Mouse (Mus musculus) brain, embryonic 14.5 days (tissue): ENCODE results near the gene Naaladl2. TPM values are rescaled to one million over a fixed set of nuclear protein-coding genes. Genes with fewer than 3 reads are reported as not detected.
"Not testable (repeated sequence)": the region's sequence is repeated elsewhere in the genome, so short reads cannot be mapped to it uniquely, and the experiment has no call there.

Experiments used
- DNase-seq: peaks from one replicate; pipeline ENCODE4 v3.0.0-alpha.2; 2011; ENCODE audit warnings: low read depth
- CTCF ChIP-seq: fragments of 200-500 bp; IDR thresholded peaks from 2 replicates; pipeline ENCODE4 v1.5.1; 2012; ENCODE audit warnings: inconsistent platforms, mild to moderate bottlenecking, moderate library complexity, borderline replicate concordance; ENCODE audit not compliant: insufficient read depth, insufficient read length; ENCODE audit errors: extremely low read depth
- POLR2A ChIP-seq: fragments of 200-500 bp; IDR thresholded peaks from 2 replicates; pipeline ENCODE4 v1.6.1; 2012; ENCODE audit warnings: mild to moderate bottlenecking, inconsistent platforms, borderline replicate concordance; ENCODE audit not compliant: poor library complexity, insufficient read depth, insufficient read length, severe bottlenecking; ENCODE audit errors: extremely low read depth
- polyA plus RNA-seq: library from polyadenylated mRNA; depleted of rRNA; stranded (reverse); fragments of >200 nt; gene quantifications from 2 replicates; pipeline ENCODE4 v1.2.3, GENCODE M21; 2012

The Naaladl2 gene
- polyA plus RNA-seq, 1 experiment: 0.53 TPM

DNA sequence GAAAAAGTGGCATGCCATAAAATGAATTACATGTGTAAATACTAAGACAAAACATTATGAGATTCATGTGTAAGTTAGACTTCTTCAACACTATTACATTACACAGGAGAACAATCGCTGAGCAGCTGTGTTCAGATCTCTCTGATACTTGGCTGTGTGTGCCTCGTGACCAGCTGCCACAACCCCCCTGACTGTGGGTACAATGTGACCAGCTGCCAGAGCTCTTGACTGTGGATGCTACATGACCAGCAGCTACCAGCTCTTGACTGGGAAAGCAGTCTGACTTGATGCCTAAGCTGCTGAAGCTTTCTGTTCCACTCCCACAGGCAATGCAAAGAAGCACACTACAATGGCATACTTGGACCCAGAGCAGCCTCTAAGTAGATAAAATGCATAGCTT, 789.1 kb downstream of the Naaladl2 start:
- peak; percentile 60 for DNase-seq
- TF ChIP-seq CTCF (no peak), POLR2A (no peak)

- TF ChIP-seq POLR2A (no peak), CTCF (peak; percentile 28; the same call in 1 of the 2 replicates)
- peak; percentile 47 for DNase-seq
Measured at GRCm38 (mm10) chr3:24321489-24322405, 822.3 kb downstream of the Naaladl2 start.

GRCm38 (mm10) chr3:24314658-24315297, 829.3 kb downstream of the Naaladl2 start:
- no peak for TF ChIP-seq POLR2A
- no peak for TF ChIP-seq CTCF
- DNase-seq: no peak

- DNase-seq: no peak
Measured at GRCm38 (mm10) chr3:24225418-24225817, 918.6 kb downstream of the Naaladl2 start.

GRCm38 (mm10) chr3:24217476-24217875, 926.6 kb downstream of the Naaladl2 start:
- no peak for DNase-seq
- TF ChIP-seq CTCF: no peak
- no peak for TF ChIP-seq POLR2A

More at GRCm38 (mm10) chr3:24225418-24225817, 918.6 kb downstream of the Naaladl2 start:
- TF ChIP-seq CTCF: no peak
- TF ChIP-seq POLR2A: no peak

DNA sequence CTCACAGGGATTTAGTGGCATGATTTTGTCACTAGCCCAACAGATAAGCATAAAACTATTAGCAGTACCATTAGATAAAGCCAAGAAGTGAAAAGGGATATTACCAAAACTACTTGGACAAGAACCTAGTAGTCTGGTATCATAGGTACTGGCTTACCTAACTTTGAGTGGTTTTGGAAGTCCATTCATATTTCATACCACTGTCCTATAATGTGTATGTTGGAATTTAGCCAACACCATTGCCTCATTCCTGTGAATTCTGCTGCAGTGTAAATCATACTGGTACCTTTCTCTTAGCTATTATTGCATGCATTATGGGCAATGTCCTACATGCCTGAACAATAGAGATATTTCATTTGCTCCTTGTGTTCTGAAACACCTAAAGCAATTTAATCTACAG, 977.5 kb downstream of the Naaladl2 start:
- DNase-seq: no peak
- TF ChIP-seq CTCF (no peak), POLR2A (no peak)

GRCm38 (mm10) chr3:24163992-24164391, 980.1 kb downstream of the Naaladl2 start:
- peak; percentile 55 for DNase-seq
- no peak for TF ChIP-seq POLR2A
- TF ChIP-seq CTCF: no peak

DNA sequence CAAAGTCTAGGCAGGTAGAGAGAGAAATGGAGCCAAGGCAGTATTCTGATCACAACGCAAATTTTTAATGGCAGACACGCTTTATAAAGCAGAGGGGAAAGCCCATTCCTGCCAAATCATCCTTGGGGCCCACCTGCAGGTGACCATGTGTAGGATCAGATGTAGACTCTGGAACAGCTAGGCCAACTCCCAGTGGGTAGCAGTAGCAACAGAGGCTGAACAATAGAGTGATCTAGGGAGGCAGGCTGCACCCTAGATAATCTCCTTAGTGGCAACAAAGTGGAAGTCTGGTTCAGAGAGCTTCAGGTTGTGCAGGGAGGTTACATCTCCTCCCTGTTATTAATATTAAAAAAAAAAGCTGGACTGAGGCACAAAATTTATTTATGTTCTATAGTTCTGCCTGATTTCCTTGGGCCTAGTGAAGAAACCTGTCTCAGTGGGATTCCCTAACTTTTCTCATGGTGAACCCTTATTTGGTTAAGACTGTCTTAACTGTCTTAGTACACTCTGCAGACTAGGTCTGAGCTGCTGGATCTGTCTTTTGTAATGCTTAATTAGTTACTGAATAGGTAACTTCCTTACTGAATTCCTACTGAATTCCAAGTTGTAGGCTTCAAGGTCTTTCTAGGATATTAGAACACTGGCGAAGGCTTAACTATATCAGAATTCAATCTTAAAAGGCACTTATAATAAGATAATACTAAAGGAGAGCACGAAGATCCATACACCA, 992.8 kb downstream of the Naaladl2 start:
- not testable (repeated sequence) for DNase-seq

DNA sequence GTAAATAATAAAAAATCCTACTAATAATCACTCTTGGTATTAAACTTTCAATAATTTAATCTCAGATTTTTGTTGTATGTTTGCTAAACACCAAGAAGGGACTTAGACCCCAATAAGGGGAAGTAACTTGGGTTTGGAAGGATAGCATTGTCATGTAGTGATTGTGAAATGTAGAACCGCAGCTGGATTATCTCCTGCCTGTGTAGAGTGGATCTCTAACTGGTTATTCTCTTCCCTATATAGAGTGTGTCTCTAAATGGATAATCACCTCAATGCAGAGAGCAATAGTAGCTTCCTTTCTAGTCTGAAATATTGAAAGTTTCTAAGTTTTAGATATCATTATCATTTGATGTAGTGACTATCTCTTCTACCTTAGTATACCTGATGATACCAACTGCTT, 1001.3 kb downstream of the Naaladl2 start:
- TF ChIP-seq CTCF: no peak
- no peak for TF ChIP-seq POLR2A
- no peak for DNase-seq

GRCm38 (mm10) chr3:24138002-24138401, 1006.1 kb downstream of the Naaladl2 start:
- TF ChIP-seq POLR2A: no peak
- no peak for TF ChIP-seq CTCF
- DNase-seq: no peak

DNA sequence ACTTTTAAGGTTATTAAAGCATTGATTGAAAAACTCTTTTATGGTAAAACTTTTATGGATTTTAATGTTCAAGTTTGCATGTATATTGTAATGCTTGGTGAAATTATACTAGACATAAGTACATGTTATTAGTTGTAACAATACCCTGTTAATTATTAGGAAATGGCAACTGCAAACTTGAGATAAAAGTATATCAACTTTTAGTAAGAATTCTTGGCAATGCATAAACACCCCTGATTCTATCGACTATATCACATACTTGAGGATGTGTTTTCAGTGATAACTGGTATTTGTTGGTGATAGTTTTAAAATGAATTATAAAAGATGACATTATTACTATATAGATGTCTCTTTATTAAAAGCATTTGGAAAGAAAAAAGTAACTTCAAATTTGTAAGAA, 1017.9 kb downstream of the Naaladl2 start:
- TF ChIP-seq POLR2A: no peak
- no peak for TF ChIP-seq CTCF
- DNase-seq: no peak

DNA sequence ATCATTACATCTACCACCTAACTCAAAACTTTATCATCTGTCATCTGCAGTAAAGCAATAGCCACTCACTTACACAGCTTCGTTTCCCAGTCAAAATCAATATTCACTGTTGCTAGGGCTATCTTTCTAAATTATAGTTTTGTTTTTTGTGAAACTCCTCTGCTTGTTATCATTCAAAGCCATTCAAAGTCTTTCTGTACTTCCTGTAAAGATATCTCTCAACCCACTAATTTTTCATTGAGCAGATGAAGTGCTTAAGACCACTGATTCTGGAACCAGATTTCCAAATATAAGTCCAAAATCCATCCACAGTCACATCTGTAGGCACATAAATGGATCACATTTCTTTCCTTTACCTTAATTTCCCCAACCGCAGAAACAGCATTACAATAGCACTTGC, 1020.0 kb downstream of the Naaladl2 start:
- no peak for DNase-seq
- TF ChIP-seq POLR2A: no peak
- no peak for TF ChIP-seq CTCF
